Mouse (Mus musculus) lung, postnatal 0 days (tissue): ENCODE measurements around the gene Dhx35.

Experiments
- CTCF ChIP-seq: IDR thresholded peaks from 2 replicates; pipeline ENCODE4 v1.5.1; 2016; ENCODE audit warnings: antibody characterized with exemption, mild to moderate bottlenecking
- EP300 ChIP-seq: IDR thresholded peaks from 2 replicates; pipeline ENCODE4 v1.6.1; 2016; ENCODE audit warnings: antibody characterized with exemption, mild to moderate bottlenecking, control low read depth

DNA sequence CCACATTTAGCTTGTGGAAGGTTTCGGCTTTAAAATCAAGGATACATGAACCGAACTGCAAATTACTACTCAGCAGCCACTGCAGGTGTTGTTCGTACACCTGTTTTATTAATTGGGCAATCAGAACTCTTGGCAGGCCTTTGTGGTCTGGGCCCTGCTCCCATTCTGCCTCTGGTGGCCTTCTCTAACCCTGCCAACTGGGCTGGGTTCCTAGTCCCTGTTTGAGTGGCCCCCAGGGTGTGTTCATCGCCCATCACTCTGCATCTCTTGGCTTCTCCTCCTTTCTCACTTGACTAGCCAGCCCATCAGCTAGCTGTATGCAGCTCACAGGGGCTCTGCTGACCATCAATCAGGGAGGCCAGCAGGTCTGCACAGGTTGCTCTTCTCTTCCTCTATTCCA is 17.9 kb upstream of the Dhx35 start:
- TF ChIP-seq CTCF (no peak), EP300 (no peak)
